Mouse (Mus musculus) myocyte (in vitro differentiated cells): ENCODE results near the gene Tle3. TPM values are rescaled to one million over a fixed set of nuclear protein-coding genes. Genes with fewer than 3 reads are reported as not detected.

Source experiments
- H3K27me3 ChIP-seq: one replicate; pipeline ENCODE4 v1.6.1; 2011; ENCODE audit not compliant: control insufficient read depth, insufficient read depth, insufficient read length
- H3K36me3 ChIP-seq: one replicate; pipeline ENCODE4 v1.6.1; 2011; ENCODE audit not compliant: control insufficient read depth, insufficient read depth
- H3K4me2 ChIP-seq: one replicate; pipeline ENCODE4 v1.6.1; 2011; ENCODE audit warnings: low read depth, control low read depth
- H3K4me3 ChIP-seq: one replicate; pipeline ENCODE4 v1.5.1; 2011; ENCODE audit warnings: mild to moderate bottlenecking, control low read depth, moderate library complexity
- H3K79me2 ChIP-seq: one replicate; pipeline ENCODE4 v1.6.1; 2011; ENCODE audit not compliant: control insufficient read depth, insufficient read depth
- H3ac ChIP-seq: one replicate; pipeline ENCODE4 v1.6.1; 2011; ENCODE audit not compliant: control insufficient read depth, insufficient read length
- CEBPB ChIP-seq: IDR thresholded peaks from 2 replicates; pipeline ENCODE4 v1.6.1; 2011; ENCODE audit warnings: mild to moderate bottlenecking, moderate library complexity; ENCODE audit not compliant: poor library complexity, insufficient read depth, severe bottlenecking
- E2F4 ChIP-seq: IDR thresholded peaks from one replicate; pipeline ENCODE4 v1.6.1; 2011; ENCODE audit warnings: mild to moderate bottlenecking, control low read depth, moderate library complexity; ENCODE audit not compliant: insufficient read depth
- MAX ChIP-seq: IDR thresholded peaks from one replicate; pipeline ENCODE4 v1.6.1; 2011; ENCODE audit warnings: low read depth, mild to moderate bottlenecking, control low read depth
- MYOD1 ChIP-seq, 3 experiments: IDR thresholded peaks; one replicate each; pipeline ENCODE4 v1.6.1; 2011; ENCODE audit warnings: control low read depth in 2 of 3, low read depth in 2 of 3, mild to moderate bottlenecking in 2 of 3, moderate library complexity in 1 of 3; ENCODE audit not compliant: insufficient read length in 2 of 3, control insufficient read depth in 1 of 3
- MYOG ChIP-seq, 3 experiments: IDR thresholded peaks; one replicate each; pipeline ENCODE4 v1.6.1; 2011; ENCODE audit warnings: control low read depth in 2 of 3, low read depth in 2 of 3, mild to moderate bottlenecking in 2 of 3; ENCODE audit not compliant: insufficient read length in 2 of 3, control insufficient read depth in 1 of 3, insufficient read depth in 1 of 3
- POLR2A ChIP-seq: IDR thresholded peaks from one replicate; pipeline ENCODE4 v1.6.1; 2011; ENCODE audit warnings: low read depth, mild to moderate bottlenecking, control low read depth, moderate library complexity; ENCODE audit not compliant: insufficient read length
- POLR2AphosphoS2 ChIP-seq: IDR thresholded peaks from one replicate; pipeline ENCODE4 v1.6.1; 2011; ENCODE audit warnings: low read depth, control low read depth; ENCODE audit not compliant: insufficient read length
- REST ChIP-seq: IDR thresholded peaks from one replicate; pipeline ENCODE4 v1.6.1; 2011; ENCODE audit warnings: mild to moderate bottlenecking, control low read depth, moderate library complexity; ENCODE audit not compliant: insufficient read depth, insufficient read length
- SRF ChIP-seq: IDR thresholded peaks from one replicate; pipeline ENCODE4 v1.6.1; 2011; ENCODE audit warnings: low read depth; ENCODE audit not compliant: control insufficient read depth, insufficient read length
- TCF12 ChIP-seq: IDR thresholded peaks from one replicate; pipeline ENCODE4 v1.6.1; 2011; ENCODE audit warnings: mild to moderate bottlenecking, control low read depth; ENCODE audit not compliant: poor library complexity, insufficient read depth, severe bottlenecking
- TCF3 ChIP-seq: IDR thresholded peaks from one replicate; pipeline ENCODE4 v1.6.1; 2011; ENCODE audit warnings: low read depth, control low read depth; ENCODE audit not compliant: insufficient read length
- USF1 ChIP-seq: IDR thresholded peaks from one replicate; pipeline ENCODE4 v1.6.1; 2011; ENCODE audit warnings: low read depth, mild to moderate bottlenecking, control low read depth, moderate library complexity
- polyA plus RNA-seq: library from polyadenylated mRNA; unstranded; fragments of >200 nt; fragmentation: generic; extraction: Trizol; gene quantifications from one replicate; pipeline ENCODE4 v1.2.1, GENCODE M21; 2012; ENCODE audit warnings: missing spikeins

Gene Tle3
- polyA plus RNA-seq, 1 experiment: 62.1 TPM

- TF ChIP-seq MYOG (IDR thresholded peaks at IDR 0.05; ENCODE audit: control insufficient read depth in 1 of 3, insufficient read depth in 1 of 3, insufficient read length in 2 of 3, low read depth in 2 of 3) (no peak), E2F4 (no peak), POLR2A (no peak)
- Histone ChIP-seq H3ac (no peak overlapping the region), H3K36me3 (no peaks in the 10 kb centered on the region), H3K79me2 (no peaks in the 10 kb centered on the region), H3K4me2 (peak overlapping the region; percentile 64), H3K4me3 (no peak overlapping the region), H3K27me3 (no peaks in the 10 kb centered on the region)
Observed at GRCm38 (mm10) chr9:61336591-61337587, 35.3 kb upstream of the Tle3 start.

- no peaks in the 10 kb centered on the region for H3K36me3 ChIP-seq
- no peak for TF ChIP-seq MAX
- no peak for TF ChIP-seq SRF
- TF ChIP-seq POLR2A: no peak
- TF ChIP-seq POLR2AphosphoS2: no peak
- no peak for TF ChIP-seq REST
- TF ChIP-seq MYOD1 (IDR thresholded peaks at IDR 0.05; ENCODE audit: control insufficient read depth in 1 of 3, insufficient read length in 2 of 3, low read depth in 2 of 3): no peak
- TF ChIP-seq USF1: no peak
- TF ChIP-seq TCF12: no peak
- TF ChIP-seq E2F4: no peak
- no peak for TF ChIP-seq CEBPB
- no peak for TF ChIP-seq MYOG (IDR thresholded peaks at IDR 0.05; ENCODE audit: control insufficient read depth in 1 of 3, insufficient read depth in 1 of 3, insufficient read length in 2 of 3, low read depth in 2 of 3)
- TF ChIP-seq TCF3: no peak
- peak overlapping the region; percentile 64 for H3K4me2 ChIP-seq
Observed at GRCm38 (mm10) chr9:61337665-61338064, 34.5 kb upstream of the Tle3 start.

GRCm38 (mm10) chr9:61339311-61339710, 32.9 kb upstream of the Tle3 start:
- no peaks in the 10 kb centered on the region for H3K27me3 ChIP-seq
- H3K36me3 ChIP-seq: no peaks in the 10 kb centered on the region
- TF ChIP-seq REST: no peak
- no peak overlapping the region for H3ac ChIP-seq
- no peak overlapping the region for H3K4me2 ChIP-seq
- H3K4me3 ChIP-seq: no peak overlapping the region
- H3K79me2 ChIP-seq: no peaks in the 10 kb centered on the region

More at GRCm38 (mm10) chr9:61337665-61338064, 34.5 kb upstream of the Tle3 start:
- Histone ChIP-seq H3ac (no peak overlapping the region), H3K4me3 (no peak overlapping the region), H3K27me3 (no peaks in the 10 kb centered on the region), H3K79me2 (no peaks in the 10 kb centered on the region)

- Histone ChIP-seq H3K4me3 (no peak overlapping the region), H3K27me3 (no peaks in the 10 kb centered on the region)
Observed at GRCm38 (mm10) chr9:61340333-61340732, 31.8 kb upstream of the Tle3 start.

GRCm38 (mm10) chr9:61342297-61342696, 29.9 kb upstream of the Tle3 start:
- no peaks in the 10 kb centered on the region for H3K36me3 ChIP-seq
- no peaks in the 10 kb centered on the region for H3K27me3 ChIP-seq
- no peak overlapping the region for H3ac ChIP-seq
- TF ChIP-seq REST: no peak
- peak in 1 of 3 experiments; percentile 23 for TF ChIP-seq MYOD1 (IDR thresholded peaks at IDR 0.05; ENCODE audit: control insufficient read depth in 1 of 3, insufficient read length in 2 of 3, low read depth in 2 of 3)
- no peak overlapping the region for H3K4me3 ChIP-seq
- H3K4me2 ChIP-seq: no peak overlapping the region
- H3K79me2 ChIP-seq: no peaks in the 10 kb centered on the region

More at GRCm38 (mm10) chr9:61340333-61340732, 31.8 kb upstream of the Tle3 start:
- Histone ChIP-seq H3K4me2 (no peak overlapping the region), H3ac (no peak overlapping the region), H3K79me2 (no peaks in the 10 kb centered on the region), H3K36me3 (no peaks in the 10 kb centered on the region)
- TF ChIP-seq CEBPB (no peak), POLR2A (no peak), SRF (no peak), E2F4 (no peak), MAX (no peak)

DNA sequence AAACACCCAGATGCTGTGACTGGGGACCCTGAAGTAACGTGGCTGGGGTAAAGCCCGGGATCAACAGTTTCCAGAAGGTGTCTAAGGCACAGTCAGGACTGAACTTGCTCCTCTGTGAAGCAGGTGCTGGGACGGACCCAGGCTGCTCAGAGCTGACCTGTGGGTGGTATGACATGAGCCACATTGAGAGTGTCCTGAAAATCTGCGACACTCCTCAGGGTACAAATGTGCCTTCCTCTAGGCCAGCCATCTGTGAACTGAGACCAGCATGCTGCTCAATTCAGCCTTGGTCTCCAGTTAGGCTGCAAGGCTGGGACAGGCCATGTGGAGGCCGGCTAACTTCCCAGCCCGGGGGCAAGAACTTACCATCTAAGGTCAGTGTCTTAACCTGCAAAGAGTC, 27.5 kb upstream of the Tle3 start:
- H3K4me3 ChIP-seq: no peak overlapping the region
- no peak overlapping the region for H3K4me2 ChIP-seq
- no peak overlapping the region for H3ac ChIP-seq
- no peak for TF ChIP-seq MAX
- TF ChIP-seq TCF3: no peak
- no peak for TF ChIP-seq CEBPB
- TF ChIP-seq MYOG (IDR thresholded peaks at IDR 0.05; ENCODE audit: control insufficient read depth in 1 of 3, insufficient read depth in 1 of 3, insufficient read length in 2 of 3, low read depth in 2 of 3): no peak
- no peak for TF ChIP-seq MYOD1 (IDR thresholded peaks at IDR 0.05; ENCODE audit: control insufficient read depth in 1 of 3, insufficient read length in 2 of 3, low read depth in 2 of 3)
- H3K36me3 ChIP-seq: no peaks in the 10 kb centered on the region
- no peaks in the 10 kb centered on the region for H3K27me3 ChIP-seq
- H3K79me2 ChIP-seq: no peaks in the 10 kb centered on the region
